Mouse (Mus musculus) thymus, adult 2 months (tissue): ENCODE data around the gene Rapgef3. TPM values are rescaled to one million over a fixed set of nuclear protein-coding genes. Genes with fewer than 3 reads are reported as not detected.

Source experiments
- DNase-seq: peaks from one replicate; pipeline ENCODE4 v3.0.0; 2021
- H3K27ac ChIP-seq: fragments of 200-500 bp; 2 replicates; pipeline ENCODE4 v1.5.1; 2012; ENCODE audit warnings: low read length, control low read depth; ENCODE audit not compliant: control insufficient read depth, insufficient read depth
- H3K27me3 ChIP-seq: fragments of 200-500 bp; 2 replicates; pipeline ENCODE4 v1.6.1; 2012; ENCODE audit warnings: mild to moderate bottlenecking, low read length, moderate library complexity, mixed read lengths; ENCODE audit not compliant: control insufficient read depth, insufficient read depth
- H3K36me3 ChIP-seq: fragments of 200-500 bp; 2 replicates; pipeline ENCODE4 v1.6.1; 2012; ENCODE audit warnings: mild to moderate bottlenecking, low read length, moderate library complexity; ENCODE audit not compliant: control insufficient read depth, insufficient read depth
- H3K4me1 ChIP-seq: fragments of 200-500 bp; replicated peaks from 2 replicates; pipeline ENCODE4 v1.6.1; 2012; ENCODE audit warnings: low read length; ENCODE audit not compliant: control insufficient read depth, insufficient read depth
- H3K4me3 ChIP-seq: fragments of 200-500 bp; 2 replicates; pipeline ENCODE4 v1.5.1; 2012; ENCODE audit warnings: mild to moderate bottlenecking, low read length, control low read depth, moderate library complexity; ENCODE audit not compliant: control insufficient read depth, insufficient read depth
- CTCF ChIP-seq: fragments of 200-500 bp; IDR thresholded peaks from 2 replicates; pipeline ENCODE4 v1.5.1; 2012; ENCODE audit warnings: mild to moderate bottlenecking, control low read depth, low read length, moderate library complexity, borderline replicate concordance; ENCODE audit not compliant: control insufficient read depth, poor library complexity, insufficient read depth; ENCODE audit errors: extremely low read depth
- POLR2A ChIP-seq: fragments of 200-500 bp; IDR thresholded peaks from 2 replicates; pipeline ENCODE4 v1.6.1; 2012; ENCODE audit warnings: mild to moderate bottlenecking, low read length, control low read depth, moderate library complexity; ENCODE audit not compliant: control insufficient read depth, poor library complexity, insufficient read depth; ENCODE audit errors: extremely low read depth
- WGBS: fragments of 180-500 bp; shearing (Covaris S2); methylation state at CpG from one replicate; pipeline ENCODE4 v1.1.7; 2018; 5-methylcytosine and 5-hydroxymethylcytosine counted together
- polyA plus RNA-seq: library from polyadenylated mRNA; depleted of rRNA; stranded (reverse); fragments of >200 nt; gene quantifications from 2 replicates; pipeline ENCODE4 v1.2.3, GENCODE M21; 2012

Gene Rapgef3
- polyA plus RNA-seq, 1 experiment: 276 TPM

GRCm38 (mm10) chr15:97746278-97746677 lies 21.5 kb downstream of the Rapgef3 start:
- no peak for TF ChIP-seq CTCF
- TF ChIP-seq POLR2A: no peak
- no peaks in the 10 kb centered on the region for H3K27me3 ChIP-seq
- H3K36me3 ChIP-seq: peaks cover 15% of the 10 kb centered on the region
- no peak overlapping the region for H3K4me3 ChIP-seq
- 36% methylated on average over 10 of the region's 10 CpGs for WGBS
- peak overlapping the region; percentile 89; the same call in 1 of the 2 replicates for H3K27ac ChIP-seq
- DNase-seq: no peak
- H3K4me1 ChIP-seq: peaks cover 87% of the 10 kb centered on the region

GRCm38 (mm10) chr15:97745331-97745730 lies 22.4 kb downstream of the Rapgef3 start:
- WGBS: 55% methylated on average over 10 of the region's 10 CpGs
- H3K27me3 ChIP-seq: no peaks in the 10 kb centered on the region

GRCm38 (mm10) chr15:97744930-97745329 lies 22.8 kb downstream of the Rapgef3 start:
- Histone ChIP-seq H3K36me3 (peaks cover 15% of the 10 kb centered on the region), H3K27ac (peak overlapping the region; percentile 72), H3K4me1 (peaks cover 86% of the 10 kb centered on the region), H3K4me3 (peak overlapping the region; percentile 30), H3K27me3 (no peaks in the 10 kb centered on the region)
- TF ChIP-seq POLR2A (peak; percentile 34; the same call in 1 of the 2 replicates), CTCF (no peak)
- DNase-seq: peak; percentile 67
- WGBS: 12% methylated on average over 10 of the region's 10 CpGs

More at GRCm38 (mm10) chr15:97745331-97745730, 22.4 kb downstream of the Rapgef3 start:
- peak overlapping the region; percentile 72 for H3K27ac ChIP-seq
- TF ChIP-seq POLR2A (no peak), CTCF (no peak)
- H3K4me1 ChIP-seq: peaks cover 90% of the 10 kb centered on the region
- peak overlapping the region; percentile 30 for H3K4me3 ChIP-seq
- no peak for DNase-seq
- peaks cover 15% of the 10 kb centered on the region for H3K36me3 ChIP-seq

GRCm38 (mm10) chr15:97743961-97744525 lies 23.7 kb downstream of the Rapgef3 start:
- peaks cover 81% of the 10 kb centered on the region for H3K4me1 ChIP-seq
- H3K27ac ChIP-seq: no peak overlapping the region; the same call in 1 of the 2 replicates
- no peaks in the 10 kb centered on the region for H3K27me3 ChIP-seq
- no peak for TF ChIP-seq CTCF
- TF ChIP-seq POLR2A: no peak
- 81% methylated on average over 12 of the region's 12 CpGs for WGBS
- DNase-seq: no peak
- H3K36me3 ChIP-seq: peaks cover 15% of the 10 kb centered on the region
- H3K4me3 ChIP-seq: no peak overlapping the region

GRCm38 (mm10) chr15:97743210-97743609 lies 24.6 kb downstream of the Rapgef3 start:
- Histone ChIP-seq H3K36me3 (peaks cover 15% of the 10 kb centered on the region), H3K27me3 (no peaks in the 10 kb centered on the region), H3K4me3 (no peak overlapping the region), H3K27ac (peak overlapping the region; percentile 49), H3K4me1 (peaks cover 73% of the 10 kb centered on the region)
- TF ChIP-seq CTCF (0 out of 2 replicates have a peak, but pooled peaks have one; percentile 28), POLR2A (no peak)
- WGBS: 68% methylated on average over 5 of the region's 5 CpGs
- DNase-seq: no peak

- Histone ChIP-seq H3K4me1 (peaks cover 70% of the 10 kb centered on the region), H3K36me3 (peaks cover 15% of the 10 kb centered on the region), H3K27me3 (no peaks in the 10 kb centered on the region), H3K4me3 (no peak overlapping the region), H3K27ac (peak overlapping the region; percentile 78)
- no peak for DNase-seq
- 17% methylated on average over 4 of the region's 4 CpGs for WGBS
- TF ChIP-seq CTCF: no peak
Observed at GRCm38 (mm10) chr15:97742600-97742999, 25.2 kb downstream of the Rapgef3 start.
